Mouse (Mus musculus): ENCODE measurements around the gene Tmem205.

Gene Tmem205

DNA sequence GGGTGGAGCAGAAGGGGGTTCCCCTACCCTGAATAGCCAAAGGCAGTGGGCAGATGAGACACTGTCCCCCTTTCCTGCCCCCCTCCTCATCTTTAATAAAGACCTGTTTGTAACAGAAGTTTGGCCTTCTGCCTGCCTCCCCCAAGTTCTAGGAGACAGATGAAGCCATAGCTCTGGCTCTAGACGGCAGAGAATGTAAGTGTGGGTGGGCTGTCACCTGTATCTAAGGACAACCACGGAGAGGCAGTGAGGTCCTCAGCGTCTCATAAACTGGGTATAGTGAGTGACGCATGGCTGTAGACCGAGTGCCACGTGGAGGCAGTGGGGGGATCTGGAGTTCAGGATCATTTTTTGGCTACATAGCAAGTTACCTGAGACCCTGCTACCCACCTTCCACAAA, 21.4 kb upstream of the Tmem205 start:
- in situ Hi-C loops (cut with MboI; ENCODE audit: low pct_unique_long_range_greater_than_20kb in 1 of 2, low sequenced_read_pairs in 2 of 2, unreplicated experiment in 1 of 2) = no loop called here

DNA sequence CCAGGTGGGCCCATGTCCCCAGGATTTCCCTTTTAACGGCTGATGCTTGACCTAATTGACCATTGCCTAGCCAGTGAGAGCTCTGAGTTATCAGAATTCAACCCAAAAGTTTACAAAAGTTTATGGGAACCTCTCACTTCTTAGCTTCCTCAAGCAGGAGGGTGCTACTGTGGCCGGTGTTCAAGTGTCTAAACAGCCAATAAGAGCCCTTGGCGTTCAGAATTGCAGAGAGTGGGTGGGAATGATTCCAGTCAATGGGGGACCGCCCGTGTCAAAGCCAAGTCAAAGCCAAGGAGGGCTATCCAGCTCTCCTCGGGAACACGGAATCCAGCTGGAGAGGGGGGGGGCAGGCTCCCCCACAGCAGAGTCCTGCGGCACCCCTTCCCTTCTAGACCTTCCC, 20.8 kb upstream of the Tmem205 start:
- in situ Hi-C loops (cut with MboI; ENCODE audit: low pct_unique_long_range_greater_than_20kb in 1 of 2, low sequenced_read_pairs in 2 of 2, unreplicated experiment in 1 of 2) = no loop called here

DNA sequence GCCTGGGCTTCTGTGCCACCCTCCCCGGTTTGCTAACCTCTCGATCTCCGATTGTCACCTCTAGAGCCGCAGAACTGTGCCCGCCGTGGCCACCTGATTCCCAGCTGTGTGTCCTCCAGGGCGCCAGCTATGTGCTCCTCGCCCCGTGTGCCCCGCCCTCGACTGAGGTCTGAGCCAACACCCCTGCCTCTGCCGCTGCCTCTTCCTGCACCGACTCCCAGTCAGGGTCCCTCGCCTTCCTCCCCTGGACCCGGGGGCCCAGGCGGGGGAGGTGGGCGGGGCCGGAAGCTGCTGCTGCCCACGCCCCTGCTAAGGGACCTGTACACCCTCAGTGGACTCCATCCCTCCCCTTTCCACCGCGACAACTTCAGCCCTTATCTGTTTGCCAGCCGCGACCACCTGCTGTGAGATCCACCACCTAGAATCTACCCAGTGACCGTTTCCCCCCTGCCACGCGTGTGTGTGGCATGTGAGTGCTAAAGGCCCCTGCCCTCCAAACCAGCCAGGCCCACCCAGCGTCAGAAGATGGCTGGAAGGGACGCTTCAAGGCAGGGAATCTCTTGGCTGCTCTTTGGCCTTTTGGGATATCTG, 20.3 kb upstream of the Tmem205 start:
- in situ Hi-C loops (cut with MboI; ENCODE audit: low pct_unique_long_range_greater_than_20kb in 1 of 2, low sequenced_read_pairs in 2 of 2, unreplicated experiment in 1 of 2) = no loop called here

DNA sequence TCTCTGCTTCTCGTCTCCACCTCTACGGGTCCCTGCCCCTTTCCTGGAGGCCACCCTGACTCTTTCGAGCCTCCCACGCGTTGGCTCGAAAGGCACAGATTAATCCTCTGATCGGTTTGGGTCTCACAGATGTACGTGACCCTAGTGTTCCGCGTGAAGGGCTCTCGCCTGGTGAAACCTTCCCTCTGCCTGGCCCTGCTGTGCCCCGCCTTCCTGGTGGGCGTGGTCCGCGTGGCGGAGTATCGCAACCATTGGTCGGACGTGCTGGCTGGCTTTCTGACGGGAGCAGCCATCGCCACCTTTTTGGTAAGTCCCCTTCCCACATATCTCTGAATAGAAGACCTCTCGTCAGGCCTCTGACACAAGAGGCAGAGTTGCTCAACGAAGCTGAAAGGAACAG, 16.9 kb upstream of the Tmem205 start:
- in situ Hi-C loops (cut with MboI; ENCODE audit: low pct_unique_long_range_greater_than_20kb in 1 of 2, low sequenced_read_pairs in 2 of 2, unreplicated experiment in 1 of 2) = no loop called here

DNA sequence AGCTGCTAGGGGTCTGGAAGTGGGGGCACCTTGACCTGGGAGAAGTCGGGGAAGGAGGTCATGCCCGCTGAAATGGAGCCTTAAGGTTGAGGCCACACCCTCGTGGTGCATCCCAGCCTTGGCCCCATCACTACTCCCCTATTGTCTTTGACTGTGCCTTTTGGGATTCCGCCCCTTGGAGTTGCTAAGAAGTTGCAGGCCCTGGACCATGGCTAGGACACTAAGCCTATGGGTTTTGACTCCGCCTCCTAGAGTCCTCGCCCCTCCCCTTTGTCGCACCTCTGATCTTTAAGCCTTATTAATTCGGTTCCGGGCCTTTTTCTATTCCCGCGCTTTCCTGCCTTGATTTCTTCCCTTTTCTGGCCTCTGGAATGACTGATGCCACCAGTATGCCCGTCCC, 16.3 kb upstream of the Tmem205 start:
- in situ Hi-C loops (cut with MboI; ENCODE audit: low pct_unique_long_range_greater_than_20kb in 1 of 2, low sequenced_read_pairs in 2 of 2, unreplicated experiment in 1 of 2) = no loop called here

DNA sequence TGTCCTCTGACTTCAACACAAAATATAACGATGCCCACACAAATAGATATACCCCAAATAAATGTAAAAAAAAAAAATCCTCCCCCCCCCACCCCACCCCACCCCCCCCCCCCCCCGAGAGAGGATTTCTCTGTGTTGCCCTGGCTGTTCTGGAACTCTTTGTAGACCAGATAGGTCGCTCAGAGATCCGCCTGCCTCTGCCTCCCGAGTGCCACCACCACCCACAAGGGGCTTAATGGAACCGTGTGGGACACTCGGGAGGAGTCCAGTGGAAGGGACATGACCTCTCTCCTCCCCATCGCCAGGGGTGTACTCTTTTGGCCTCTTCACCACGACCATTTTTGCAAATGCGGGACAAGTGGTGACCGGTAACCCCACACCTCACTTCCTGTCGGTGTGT, 15.7 kb upstream of the Tmem205 start:
- in situ Hi-C loops (cut with MboI; ENCODE audit: low pct_unique_long_range_greater_than_20kb in 1 of 2, low sequenced_read_pairs in 2 of 2, unreplicated experiment in 1 of 2) = no loop called here

DNA sequence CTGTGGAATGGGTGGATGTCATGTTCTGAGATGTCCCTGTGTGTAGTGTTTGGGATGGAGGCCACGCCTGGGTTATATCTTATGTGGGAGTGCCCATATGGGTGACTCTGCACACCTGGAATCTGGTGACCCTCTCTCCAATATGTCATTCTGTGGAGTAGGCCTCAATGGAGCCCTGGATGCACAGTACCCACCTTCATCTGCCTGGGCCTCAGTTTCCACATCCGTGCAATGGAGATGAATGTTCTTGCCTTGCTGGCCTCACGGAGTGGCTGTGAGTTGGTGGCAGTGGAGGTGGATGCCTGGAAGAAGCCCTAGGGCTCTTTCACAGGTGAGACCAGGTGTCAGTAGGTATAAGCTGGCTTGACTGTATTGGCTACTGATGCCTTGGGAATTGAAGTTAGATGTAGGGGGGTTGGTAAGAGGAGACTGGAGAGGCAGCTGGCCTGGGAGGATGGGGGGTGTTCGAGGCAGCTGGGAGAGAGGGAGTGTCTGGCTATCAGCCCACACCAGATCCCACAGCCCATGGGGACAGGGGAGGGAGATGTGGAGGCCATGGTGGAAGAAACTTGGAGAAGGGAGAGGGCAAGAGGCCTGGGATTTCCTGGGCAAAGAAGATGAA, 11.0 kb upstream of the Tmem205 start:
- in situ Hi-C loops (cut with MboI; ENCODE audit: low pct_unique_long_range_greater_than_20kb in 1 of 2, low sequenced_read_pairs in 2 of 2, unreplicated experiment in 1 of 2) = no loop called here

DNA sequence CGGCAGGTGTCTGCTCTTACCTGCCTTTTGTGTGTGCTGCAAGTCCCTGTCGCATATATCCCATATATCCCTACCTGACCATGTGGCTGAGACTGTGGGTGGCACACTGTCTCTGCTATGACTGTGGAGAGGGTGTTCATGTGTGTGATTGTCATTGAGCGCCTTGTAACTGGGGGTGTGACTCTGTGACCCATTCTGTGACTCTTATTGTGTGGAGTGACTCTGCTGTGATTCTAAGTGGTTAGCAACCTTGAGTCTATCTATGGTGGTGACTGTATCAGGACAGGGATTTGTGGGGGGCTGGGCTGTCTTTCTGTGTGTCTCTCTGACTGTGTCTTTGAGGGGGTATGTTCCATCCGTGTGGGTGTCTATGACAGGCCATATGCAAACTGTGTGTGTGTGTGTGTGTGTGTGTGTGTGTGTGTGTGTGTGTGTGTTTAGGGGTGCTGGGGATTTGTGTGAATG, 10.4 kb upstream of the Tmem205 start:
- in situ Hi-C loops (cut with MboI; ENCODE audit: low pct_unique_long_range_greater_than_20kb in 1 of 2, low sequenced_read_pairs in 2 of 2, unreplicated experiment in 1 of 2) = no loop called here

DNA sequence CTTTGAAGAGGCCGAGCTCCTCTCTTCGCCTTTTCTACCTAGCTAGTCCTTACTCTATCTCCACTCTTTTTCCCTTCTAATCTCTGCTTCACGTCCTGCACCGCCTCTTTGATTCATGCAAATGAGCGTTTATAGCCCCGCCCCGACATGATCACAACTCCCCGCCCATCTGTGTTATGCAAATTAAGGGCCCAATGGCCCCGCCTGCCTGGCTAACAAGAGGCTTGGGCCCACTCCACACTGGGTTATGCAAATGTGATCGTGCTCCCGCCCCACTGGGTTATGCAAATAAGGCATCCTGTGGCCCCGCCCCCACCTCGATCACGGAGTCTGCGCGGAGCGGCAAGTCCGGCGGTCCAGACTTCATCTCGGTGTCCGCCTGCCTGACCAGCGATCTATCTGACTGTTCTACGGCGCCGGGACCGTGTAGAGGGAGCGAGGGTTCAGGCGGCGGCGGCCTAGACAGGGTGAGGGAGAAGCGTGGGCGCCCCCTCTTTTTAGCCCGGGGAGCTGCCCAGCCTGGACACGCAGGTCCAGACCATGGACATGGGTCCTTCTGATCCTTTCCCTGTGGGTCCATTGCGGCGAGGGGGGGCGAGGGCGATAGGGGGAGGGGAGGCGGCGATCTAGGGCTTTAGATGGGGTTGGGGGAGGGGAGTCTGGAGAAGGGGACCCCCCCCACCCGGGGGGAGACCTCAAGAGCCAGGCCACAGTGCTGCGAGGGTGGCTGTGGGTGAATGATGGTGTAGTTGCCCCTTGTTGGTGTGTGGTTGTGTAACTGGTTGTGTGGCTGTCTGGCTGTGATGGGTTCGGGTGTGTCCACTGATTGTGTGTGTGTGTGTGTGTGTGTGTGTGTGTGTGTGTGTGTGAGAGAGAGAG, 9.6 kb upstream of the Tmem205 start, which contains the start of gene Plppr2:
TSS of gene Plppr2 (plus strand) at position 342 of the 879 bp plus-strand sequence.
- in situ Hi-C loops (cut with MboI; ENCODE audit: low pct_unique_long_range_greater_than_20kb in 1 of 2, low sequenced_read_pairs in 2 of 2, unreplicated experiment in 1 of 2) = no loop called here

DNA sequence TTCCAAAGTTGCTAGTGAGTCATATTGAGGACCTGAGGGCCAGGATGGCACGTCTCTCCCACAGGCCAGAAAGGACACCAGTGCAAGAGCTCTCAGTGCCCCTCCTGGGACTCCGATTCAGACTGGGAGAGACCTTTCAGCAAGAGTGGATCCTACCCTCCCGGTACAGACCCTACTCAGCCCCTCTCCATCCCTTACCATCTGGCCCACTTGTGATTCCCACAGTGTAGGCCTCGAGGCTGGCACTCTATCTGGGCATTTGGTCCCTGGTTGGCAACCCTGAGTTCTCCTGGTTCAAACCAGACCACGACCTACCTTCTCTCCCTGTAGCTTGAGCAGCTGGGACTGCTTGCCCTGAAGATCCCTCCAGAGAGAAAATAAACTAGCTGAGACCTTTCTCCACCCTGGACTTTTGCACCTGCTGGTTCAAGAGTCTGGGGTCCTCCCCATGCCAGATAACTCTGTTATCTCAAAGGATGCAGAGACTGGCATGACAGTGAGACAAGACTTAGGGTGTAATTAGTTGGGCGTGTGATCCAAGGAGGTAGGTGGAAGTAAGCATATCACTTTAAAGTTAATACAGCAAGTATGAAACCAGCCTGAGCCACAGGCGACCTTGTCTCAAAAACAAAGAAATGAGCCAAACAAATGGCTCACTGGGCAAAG, 8.2 kb upstream of the Tmem205 start:
- in situ Hi-C loops (cut with MboI; ENCODE audit: low pct_unique_long_range_greater_than_20kb in 1 of 2, low sequenced_read_pairs in 2 of 2, unreplicated experiment in 1 of 2) = no loop called here

DNA sequence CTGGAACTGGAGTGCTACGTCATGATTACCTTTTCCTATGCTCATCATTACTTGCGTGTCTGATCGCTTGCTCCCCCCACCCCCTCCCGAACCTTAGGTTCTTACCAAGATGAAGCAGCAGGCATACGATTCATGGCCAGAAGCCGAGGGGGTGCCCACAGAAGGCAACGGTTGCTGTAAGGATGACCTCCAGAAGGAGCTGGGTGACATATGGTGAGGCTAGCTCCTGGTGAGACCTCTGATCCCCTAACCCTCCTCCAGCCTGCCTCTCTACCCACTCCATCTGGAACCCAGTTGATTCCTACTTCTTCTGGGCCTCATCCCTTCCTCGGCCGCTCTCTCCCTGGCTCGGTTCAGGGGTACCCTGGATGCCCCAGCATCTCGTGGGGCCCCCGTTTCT, 6.7 kb upstream of the Tmem205 start:
- in situ Hi-C loops (cut with MboI; ENCODE audit: low pct_unique_long_range_greater_than_20kb in 1 of 2, low sequenced_read_pairs in 2 of 2, unreplicated experiment in 1 of 2) = no loop called here

DNA sequence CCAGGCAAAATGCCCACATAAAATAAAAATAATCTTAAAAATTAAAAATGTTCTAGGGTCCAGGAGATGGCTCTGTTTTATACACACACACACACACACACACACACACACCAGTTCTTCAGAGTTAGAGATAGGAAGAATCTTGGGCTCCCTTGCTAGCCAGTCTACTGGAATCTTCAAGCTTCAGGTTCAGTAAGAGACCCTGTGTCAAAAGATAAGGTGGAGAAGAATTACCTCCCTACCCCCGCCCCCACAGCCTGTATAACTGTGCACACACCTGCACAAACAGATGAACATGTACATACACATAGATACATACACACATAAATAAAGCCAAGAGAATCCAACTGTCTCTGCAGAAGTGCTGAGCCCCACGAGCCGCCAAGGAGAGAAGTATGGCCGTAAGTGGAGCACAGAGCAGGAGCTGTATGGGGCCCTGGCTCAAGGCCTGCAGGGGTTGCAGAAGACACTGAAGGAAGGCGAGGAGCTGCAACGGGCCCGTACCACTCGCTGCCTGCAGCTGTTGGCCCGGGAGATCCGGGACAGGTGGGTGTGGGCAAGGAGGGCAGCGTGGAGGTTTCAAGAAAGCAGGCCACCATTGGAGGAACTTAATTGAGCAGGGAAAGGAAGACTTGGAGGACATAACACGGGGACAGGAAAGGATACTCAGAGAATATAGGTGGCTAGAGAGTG, 5.2 kb upstream of the Tmem205 start:
- in situ Hi-C loops (cut with MboI; ENCODE audit: low pct_unique_long_range_greater_than_20kb in 1 of 2, low sequenced_read_pairs in 2 of 2, unreplicated experiment in 1 of 2) = no loop called here

DNA sequence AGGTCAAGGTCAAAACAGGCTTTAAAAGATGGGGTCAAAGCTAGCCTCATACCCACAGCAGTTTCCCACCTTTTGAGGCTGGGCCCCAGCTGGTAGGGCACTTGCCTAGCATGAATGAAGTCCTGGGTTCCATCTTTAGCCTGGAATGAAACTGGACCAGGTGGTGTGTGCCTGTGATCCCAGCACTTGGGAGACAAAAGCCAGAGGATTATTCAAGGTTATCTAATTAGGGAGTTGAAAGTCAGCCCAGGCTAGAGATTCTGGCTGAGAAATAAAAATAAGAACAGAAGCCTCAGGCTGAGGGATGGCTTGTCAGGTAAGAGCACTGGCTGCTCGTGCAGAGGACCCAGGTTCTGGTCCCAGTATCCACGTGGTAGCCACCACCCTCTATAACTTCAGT, 4.7 kb upstream of the Tmem205 start:
- in situ Hi-C loops (cut with MboI; ENCODE audit: low pct_unique_long_range_greater_than_20kb in 1 of 2, low sequenced_read_pairs in 2 of 2, unreplicated experiment in 1 of 2) = no loop called here

DNA sequence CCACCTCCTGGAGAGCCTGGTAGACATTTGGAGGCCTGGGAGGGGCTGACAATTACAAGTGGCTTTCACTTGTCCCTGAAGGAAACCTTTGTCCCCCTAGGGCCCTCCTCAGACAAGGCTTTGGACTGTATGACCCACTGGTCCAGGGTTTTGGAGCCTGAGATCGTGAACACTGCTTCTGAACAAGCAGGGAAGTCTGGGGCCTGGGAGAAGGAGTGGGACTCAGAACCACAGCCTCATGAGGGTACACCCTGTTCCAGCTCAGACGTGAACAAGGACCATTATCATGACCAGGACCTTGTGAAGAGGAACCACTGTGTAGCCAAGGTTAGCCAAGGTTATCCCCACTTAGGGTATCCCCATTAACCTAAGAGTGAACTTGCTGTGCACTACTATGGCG, 1.9 kb upstream of the Tmem205 start:
- in situ Hi-C loops (cut with MboI; ENCODE audit: low pct_unique_long_range_greater_than_20kb in 1 of 2, low sequenced_read_pairs in 2 of 2, unreplicated experiment in 1 of 2) = no loop called here

DNA sequence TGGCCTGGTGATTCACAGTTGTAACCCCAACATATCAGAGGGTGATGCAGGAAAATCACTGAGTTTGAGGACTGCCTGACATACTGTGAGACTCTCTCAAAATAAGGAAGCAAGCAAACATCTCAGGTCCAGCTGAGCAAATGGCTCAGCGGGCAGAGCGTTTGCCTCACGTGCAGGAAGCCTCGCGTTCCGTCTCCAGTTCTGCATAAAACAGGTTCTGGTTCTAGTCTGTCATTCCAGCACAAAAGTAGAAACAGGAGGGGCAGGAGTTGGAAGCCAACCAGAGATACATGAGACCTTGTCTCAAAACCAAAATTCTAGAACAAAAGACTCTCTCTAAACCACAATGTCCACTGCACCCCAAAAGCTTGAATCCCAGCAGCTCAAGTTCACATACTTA, 572 bp downstream of the Tmem205 start:
- in situ Hi-C loops (cut with MboI; ENCODE audit: low pct_unique_long_range_greater_than_20kb in 1 of 2, low sequenced_read_pairs in 2 of 2, unreplicated experiment in 1 of 2) = no loop called here

DNA sequence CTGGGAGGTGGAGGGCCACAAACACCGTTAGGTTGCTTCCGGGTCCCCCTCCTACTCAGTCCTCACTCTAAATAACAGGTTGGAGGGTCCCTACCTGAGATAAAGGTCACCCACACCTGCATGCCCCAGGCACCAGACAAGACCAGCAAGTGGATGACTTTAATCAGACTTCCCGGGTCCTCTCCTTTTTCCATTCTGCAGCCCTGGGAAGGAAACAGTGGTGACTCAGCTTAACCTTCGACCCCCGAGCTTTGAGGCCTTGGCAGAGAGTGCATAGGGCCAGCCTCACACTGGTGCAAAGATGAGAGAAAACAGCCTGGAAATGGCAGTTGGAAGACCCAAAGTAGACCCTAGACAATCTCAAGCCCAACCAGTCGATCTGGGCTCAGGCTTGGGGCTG, 1.2 kb downstream of the Tmem205 start:
- in situ Hi-C loops (cut with MboI; ENCODE audit: low pct_unique_long_range_greater_than_20kb in 1 of 2, low sequenced_read_pairs in 2 of 2, unreplicated experiment in 1 of 2) = no loop called here

DNA sequence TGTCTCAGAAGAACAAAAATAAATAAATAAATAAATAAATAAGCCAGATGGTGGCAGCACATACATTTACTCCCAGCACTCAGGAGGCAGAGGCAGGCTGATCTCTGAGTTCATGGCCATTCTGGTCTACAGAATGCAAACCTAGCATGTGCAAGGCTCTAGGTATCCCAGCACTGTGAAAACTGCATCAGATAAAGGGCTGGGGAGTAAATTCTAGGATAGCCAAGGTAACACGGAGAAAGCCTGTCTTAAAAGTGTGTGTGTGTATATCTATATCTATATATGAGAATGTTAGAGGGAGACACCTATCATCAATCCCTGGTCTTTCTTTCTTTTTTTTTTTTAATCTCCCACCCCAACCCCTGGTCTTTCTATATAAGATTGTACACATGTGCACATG, 1.9 kb downstream of the Tmem205 start:
- in situ Hi-C loops (cut with MboI; ENCODE audit: low pct_unique_long_range_greater_than_20kb in 1 of 2, low sequenced_read_pairs in 2 of 2, unreplicated experiment in 1 of 2) = no loop called here

DNA sequence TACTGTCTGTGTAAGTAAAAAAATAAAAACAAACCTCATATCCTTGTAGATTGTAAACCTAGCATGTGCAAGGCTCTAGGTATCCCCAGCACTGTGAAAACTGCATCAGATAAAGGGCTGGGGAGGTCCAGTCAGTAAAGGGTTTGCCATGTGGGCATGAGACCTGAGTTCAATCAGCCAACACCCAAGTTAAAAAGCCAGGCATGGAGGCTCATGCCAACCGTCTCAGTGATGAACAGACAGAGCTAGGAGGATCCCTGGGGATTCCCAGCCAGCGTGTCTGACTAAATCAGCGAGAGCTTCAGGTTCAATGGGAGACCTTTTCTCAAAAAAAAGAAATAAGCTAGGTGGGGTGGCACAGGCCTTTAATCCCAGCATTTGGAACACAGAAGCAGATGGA, 2.3 kb downstream of the Tmem205 start:
- in situ Hi-C loops (cut with MboI; ENCODE audit: low pct_unique_long_range_greater_than_20kb in 1 of 2, low sequenced_read_pairs in 2 of 2, unreplicated experiment in 1 of 2) = no loop called here

DNA sequence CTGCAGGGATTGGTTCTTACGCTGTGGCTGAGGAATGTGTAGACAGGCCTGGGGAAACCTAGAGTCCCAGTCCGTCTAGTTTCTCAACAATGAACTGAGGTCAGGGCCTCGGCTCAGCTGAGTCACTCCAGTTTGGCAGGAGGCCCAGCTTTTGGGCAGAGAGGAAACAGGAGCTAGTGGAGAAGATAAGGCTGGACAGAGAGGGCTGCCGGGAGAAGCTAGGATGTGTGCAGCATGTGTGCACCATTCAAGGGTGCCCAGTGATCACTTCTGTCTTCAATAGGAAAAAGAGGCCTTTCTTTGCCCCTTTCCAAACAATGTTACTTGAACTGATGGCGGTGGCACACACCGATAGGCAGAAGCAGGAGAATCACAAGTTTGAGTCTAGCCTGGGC, 3.3 kb downstream of the Tmem205 start:
- in situ Hi-C loops (cut with MboI; ENCODE audit: low pct_unique_long_range_greater_than_20kb in 1 of 2, low sequenced_read_pairs in 2 of 2, unreplicated experiment in 1 of 2) = no loop called here

All from mouse embryonic stem cell (cell line).